Mouse (Mus musculus): ENCODE results near the gene Rpa3.
A peak's percentile ranks its signal among the peaks of the same experiment; 100 is the strongest.

The Rpa3 gene

GRCm38 (mm10) chr6:8209047-8209865 is 49.7 kb downstream of the Rpa3 start, which contains the start of gene Mios:
Mios (plus strand) TSS chr6:8209222.
- DNase-seq (ENCODE audit: low read depth, low spot score) = peak; percentile 82
